Mouse (Mus musculus) adrenal gland, postnatal 25 days (tissue): ENCODE measurements at regions not wholly inside any gene's neighbourhood (a gene's known extent, or its start where the extent isn't known, plus 50 kb on each side); places are given as distances from the start of the nearest gene placed in this dataset.

ENCODE experiments used
- DNase-seq: peaks from one replicate; pipeline ENCODE4 v3.0.0; 2021; ENCODE audit warnings: mixed read lengths

- DNase-seq: peak; percentile 59
These were observed 110.2 kb downstream of the Tusc1 start for GRCm38 (mm10) chr4:93225105-93225504.

- DNase-seq: no peak
These were observed 114.6 kb downstream of the Tusc1 start for GRCm38 (mm10) chr4:93220747-93221146.

DNA sequence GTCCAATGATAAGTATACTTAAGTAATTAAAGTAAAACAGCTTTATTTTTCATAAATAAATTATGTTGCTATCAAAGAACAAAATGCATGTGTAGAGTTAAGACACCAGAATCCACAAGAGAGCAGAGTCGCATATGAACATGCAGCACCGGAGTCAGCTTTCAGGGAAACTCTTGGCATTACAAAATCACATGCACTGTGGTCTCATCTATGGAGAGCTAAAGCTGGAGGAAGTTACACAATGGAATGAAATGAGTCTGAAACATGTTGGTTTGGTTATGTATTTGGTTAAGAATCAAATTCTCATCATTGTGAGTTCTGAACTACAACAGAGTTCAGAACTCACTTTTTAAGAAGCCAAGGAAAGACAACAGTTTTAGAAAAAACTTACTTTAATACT lies 126.9 kb downstream of the Tusc1 start:
- DNase-seq: no peak

DNA sequence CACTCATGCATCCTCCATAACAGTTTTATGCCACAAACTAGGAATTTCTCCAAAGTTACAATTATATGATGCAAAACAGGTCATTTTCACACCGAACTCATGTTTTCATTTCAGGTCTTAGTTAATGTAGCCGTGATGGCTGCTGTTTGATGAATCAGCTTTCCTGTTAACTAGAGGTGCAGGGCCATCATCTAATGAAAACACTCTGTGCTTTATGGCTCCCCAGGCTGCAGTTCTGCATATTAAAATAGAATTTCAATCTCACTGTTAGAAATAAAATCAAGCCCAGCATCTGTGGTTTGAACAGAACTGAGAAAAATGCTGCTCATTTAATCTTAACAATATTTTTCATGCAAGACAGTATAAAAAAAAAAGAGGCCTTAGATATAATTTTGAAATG lies 135.5 kb downstream of the Tusc1 start:
- DNase-seq: no peak

DNA sequence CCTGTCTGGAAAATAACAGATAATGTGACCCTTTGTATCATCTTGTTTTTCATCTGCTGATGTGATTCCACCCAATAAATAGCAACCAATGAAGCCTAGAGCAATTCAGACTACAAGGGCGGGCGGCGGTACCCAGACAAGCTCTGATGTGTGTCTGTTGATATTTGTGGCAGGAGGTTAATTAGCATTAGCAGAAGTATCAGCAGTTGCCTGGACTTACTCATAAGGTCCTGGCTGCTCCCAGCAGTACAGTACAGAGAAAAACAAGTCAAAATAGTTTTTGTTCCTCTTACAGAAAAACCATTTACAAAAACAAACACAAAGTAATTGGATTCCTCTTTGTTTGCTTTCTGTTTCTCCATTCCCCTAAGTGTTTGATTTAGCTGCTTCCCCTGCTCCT lies 151.0 kb downstream of the Tusc1 start:
- no peak for DNase-seq
